Mouse (Mus musculus): ENCODE results near the gene Aak1. TPM values are rescaled to one million over a fixed set of nuclear protein-coding genes. Genes with fewer than 3 reads are reported as not detected.

The Aak1 gene
- polyA plus RNA-seq, 1 experiment, result 39.9 TPM

- no peak for TF ChIP-seq GATA1 (IDR thresholded peaks at IDR 0.05; ENCODE audit: low read length)
Measured at GRCm38 (mm10) chr6:86959006-86959405, 109.7 kb downstream of the Aak1 start.

- TF ChIP-seq GATA1 (IDR thresholded peaks at IDR 0.05; ENCODE audit: low read length), result no peak
Measured at GRCm38 (mm10) chr6:86963987-86964685, 114.8 kb downstream of the Aak1 start.

- no peak for TF ChIP-seq GATA1 (IDR thresholded peaks at IDR 0.05; ENCODE audit: low read length)
Measured at GRCm38 (mm10) chr6:86967166-86967565, 117.8 kb downstream of the Aak1 start.

- no peak for TF ChIP-seq GATA1 (IDR thresholded peaks at IDR 0.05; ENCODE audit: low read length)
Measured at GRCm38 (mm10) chr6:86973956-86974355, 124.6 kb downstream of the Aak1 start.

GRCm38 (mm10) chr6:86978156-86978908 lies 129.0 kb downstream of the Aak1 start:
- no peak for TF ChIP-seq GATA1 (IDR thresholded peaks at IDR 0.05; ENCODE audit: low read length)

GRCm38 (mm10) chr6:86978909-86979265 lies 129.6 kb downstream of the Aak1 start:
- no peak for TF ChIP-seq GATA1 (IDR thresholded peaks at IDR 0.05; ENCODE audit: low read length)

GRCm38 (mm10) chr6:86981206-86981605 lies 131.9 kb downstream of the Aak1 start:
- no peak for TF ChIP-seq GATA1 (IDR thresholded peaks at IDR 0.05; ENCODE audit: low read length)

GRCm38 (mm10) chr6:86985314-86986106 lies 136.2 kb downstream of the Aak1 start:
- no peak for TF ChIP-seq GATA1 (IDR thresholded peaks at IDR 0.05; ENCODE audit: low read length)

- no peak for TF ChIP-seq GATA1 (IDR thresholded peaks at IDR 0.05; ENCODE audit: low read length)
Measured at GRCm38 (mm10) chr6:86989576-86989975, 140.3 kb downstream of the Aak1 start.

- no peak for TF ChIP-seq GATA1 (IDR thresholded peaks at IDR 0.05; ENCODE audit: low read length)
Measured at GRCm38 (mm10) chr6:86991041-86991440, 141.7 kb downstream of the Aak1 start.

GRCm38 (mm10) chr6:86992349-86992748 lies 143.0 kb downstream of the Aak1 start:
- TF ChIP-seq GATA1 (IDR thresholded peaks at IDR 0.05; ENCODE audit: low read length), result no peak

GRCm38 (mm10) chr6:86994254-86994653 lies 144.9 kb downstream of the Aak1 start:
- no peak for TF ChIP-seq GATA1 (IDR thresholded peaks at IDR 0.05; ENCODE audit: low read length)

GRCm38 (mm10) chr6:86996629-86997307 lies 147.5 kb downstream of the Aak1 start:
- TF ChIP-seq GATA1 (IDR thresholded peaks at IDR 0.05; ENCODE audit: low read length), result no peak

- TF ChIP-seq GATA1 (IDR thresholded peaks at IDR 0.05; ENCODE audit: low read length), result no peak
Measured at GRCm38 (mm10) chr6:86997360-86997759, 148.0 kb downstream of the Aak1 start.

GRCm38 (mm10) chr6:87001995-87002394 lies 152.7 kb downstream of the Aak1 start:
- no peak for TF ChIP-seq GATA1 (IDR thresholded peaks at IDR 0.05; ENCODE audit: low read length)
